Mouse (Mus musculus) G1E-ER4 (cell line): ENCODE results near the gene Hoxa7. TPM values are rescaled to one million over a fixed set of nuclear protein-coding genes. Genes with fewer than 3 reads are reported as not detected.

ENCODE experiments used
- GATA1 ChIP-seq: IDR thresholded peaks from one replicate; pipeline ENCODE4 v1.8.0; 2012; ENCODE audit warnings: low read length, inconsistent platforms
- polyA plus RNA-seq: library from polyadenylated mRNA; stranded (reverse); fragments of >175 nt; gene quantifications from 2 replicates; pipeline ENCODE4 v1.2.3, GENCODE M21; 2012

Hoxa7 gene
- polyA plus RNA-seq, 1 experiment: not detected

- TF ChIP-seq GATA1: no peak
Observed at GRCm38 (mm10) chr6:52166431-52167077, 55.1 kb downstream of the Hoxa7 start.

GRCm38 (mm10) chr6:52165441-52166370 lies 55.9 kb downstream of the Hoxa7 start:
- TF ChIP-seq GATA1: no peak

GRCm38 (mm10) chr6:52164626-52165440 lies 56.8 kb downstream of the Hoxa7 start, which contains the start of gene Hoxa2:
Hoxa2 (minus strand) TSS chr6:52164831.
- no peak for TF ChIP-seq GATA1

Other genes starting within 250 kb of the Hoxa7 start
- gene Skap2, start 209.3 kb downstream of the Hoxa7 start, polyA plus RNA-seq: 2.6 and 2.9 TPM in 2 replicates
- not detected in 2 replicates for gene Hoxa1, start 63.5 kb downstream of the Hoxa7 start, polyA plus RNA-seq
- gene Hoxa2, start 57.0 kb downstream of the Hoxa7 start, polyA plus RNA-seq: not detected in 2 replicates
- gene 5730596B20Rik, start 44.4 kb downstream of the Hoxa7 start, polyA plus RNA-seq: not detected in 2 replicates
- gene Hoxa4, start 30.1 kb downstream of the Hoxa7 start, polyA plus RNA-seq: not detected in 2 replicates
- not detected in 2 replicates for gene Hoxa5, start 17.3 kb downstream of the Hoxa7 start, polyA plus RNA-seq
- not detected in 2 replicates for gene Hoxa6, start 13.1 kb downstream of the Hoxa7 start, polyA plus RNA-seq
- not detected in 2 replicates for gene Hoxa3, start 8.5 kb downstream of the Hoxa7 start, polyA plus RNA-seq
- not detected in 2 replicates for gene Gm28308, start 8.5 kb downstream of the Hoxa7 start, polyA plus RNA-seq
- not detected in 2 replicates for gene Hoxa9, start 9.2 kb upstream of the Hoxa7 start, polyA plus RNA-seq
- gene Hoxa10, start 19.0 kb upstream of the Hoxa7 start, polyA plus RNA-seq: not detected in 2 replicates
- gene Hoxa11, start 24.0 kb upstream of the Hoxa7 start, polyA plus RNA-seq: not detected in 2 replicates
- not detected in 2 replicates for gene Hoxa13, start 39.0 kb upstream of the Hoxa7 start, polyA plus RNA-seq
- not detected in 2 replicates for gene Evx1, start 91.6 kb upstream of the Hoxa7 start, polyA plus RNA-seq